Mouse (Mus musculus): ENCODE measurements around the gene Pik3cg. TPM values are rescaled to one million over a fixed set of nuclear protein-coding genes. Genes with fewer than 3 reads are reported as not detected.

The Pik3cg gene
- polyA plus RNA-seq, 1 experiment = 0.03 TPM

DNA sequence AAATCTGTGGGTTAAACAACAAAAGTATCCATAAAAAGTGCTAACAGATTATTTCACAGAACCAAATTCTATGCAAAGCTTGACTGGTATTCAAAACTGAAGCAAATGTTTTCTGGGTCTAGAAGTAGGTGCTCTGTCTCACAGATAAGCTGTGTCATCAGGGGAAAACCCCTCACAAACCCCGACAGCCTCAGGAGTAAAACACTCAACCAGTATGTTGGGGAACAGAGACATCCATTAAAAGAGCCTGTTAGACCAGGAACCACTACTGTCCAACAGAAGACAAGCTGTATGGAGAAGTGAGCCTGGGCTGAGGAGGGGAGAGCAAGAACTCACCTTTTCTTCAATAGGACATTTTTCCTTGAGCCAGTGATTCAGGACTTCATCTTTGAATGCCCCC is 14.1 kb downstream of the Pik3cg start:
- Histone ChIP-seq H3K36me3 (ENCODE audit: control insufficient read depth) (peaks cover 3% of the 10 kb centered on the region; the same call in 1 of the 2 replicates), H3K4me1 (ENCODE audit: control insufficient read depth) (peaks cover 3% of the 10 kb centered on the region), H3K4me3 (replicated peaks) (no peak overlapping the region), H3K27me3 (ENCODE audit: control insufficient read depth) (no peaks in the 10 kb centered on the region), H3K9me3 (ENCODE audit: control insufficient read depth, low read length) (no peaks in the 10 kb centered on the region)
- TF ChIP-seq GATA1 (IDR thresholded peaks at IDR 0.05; ENCODE audit: low read length) = no peak
- TF ChIP-seq TAL1 (IDR thresholded peaks at IDR 0.05; ENCODE audit: low read length) = no peak

DNA sequence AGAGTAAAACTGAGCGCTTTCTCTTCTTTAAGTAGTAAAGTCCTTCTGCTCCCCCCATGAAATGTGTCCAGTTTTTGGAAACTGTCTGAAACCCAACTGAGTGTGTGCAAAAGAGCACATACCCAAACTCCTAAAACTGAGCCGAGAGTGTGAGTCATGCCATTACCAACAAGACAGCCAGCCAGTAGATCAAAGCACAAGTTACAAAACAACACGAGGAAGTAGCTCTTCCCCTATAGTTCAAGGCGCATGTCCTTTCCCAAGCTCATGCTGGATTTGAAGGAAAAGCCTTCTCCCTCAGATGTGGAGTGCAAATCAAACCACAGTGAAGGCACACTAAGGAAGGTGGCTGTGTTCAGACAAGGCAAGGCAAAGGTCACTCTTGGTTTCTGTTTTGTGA is 17.5 kb downstream of the Pik3cg start:
- TF ChIP-seq TAL1 (IDR thresholded peaks at IDR 0.05; ENCODE audit: low read length) = no peak
- TF ChIP-seq GATA1 (IDR thresholded peaks at IDR 0.05; ENCODE audit: low read length) = no peak
- Histone ChIP-seq H3K9me3 (ENCODE audit: control insufficient read depth, low read length) (no peaks in the 10 kb centered on the region), H3K4me3 (replicated peaks) (no peak overlapping the region), H3K36me3 (ENCODE audit: control insufficient read depth) (peaks cover 3% of the 10 kb centered on the region; the same call in 1 of the 2 replicates), H3K4me1 (ENCODE audit: control insufficient read depth) (peaks cover 9% of the 10 kb centered on the region), H3K27me3 (ENCODE audit: control insufficient read depth) (no peaks in the 10 kb centered on the region)

DNA sequence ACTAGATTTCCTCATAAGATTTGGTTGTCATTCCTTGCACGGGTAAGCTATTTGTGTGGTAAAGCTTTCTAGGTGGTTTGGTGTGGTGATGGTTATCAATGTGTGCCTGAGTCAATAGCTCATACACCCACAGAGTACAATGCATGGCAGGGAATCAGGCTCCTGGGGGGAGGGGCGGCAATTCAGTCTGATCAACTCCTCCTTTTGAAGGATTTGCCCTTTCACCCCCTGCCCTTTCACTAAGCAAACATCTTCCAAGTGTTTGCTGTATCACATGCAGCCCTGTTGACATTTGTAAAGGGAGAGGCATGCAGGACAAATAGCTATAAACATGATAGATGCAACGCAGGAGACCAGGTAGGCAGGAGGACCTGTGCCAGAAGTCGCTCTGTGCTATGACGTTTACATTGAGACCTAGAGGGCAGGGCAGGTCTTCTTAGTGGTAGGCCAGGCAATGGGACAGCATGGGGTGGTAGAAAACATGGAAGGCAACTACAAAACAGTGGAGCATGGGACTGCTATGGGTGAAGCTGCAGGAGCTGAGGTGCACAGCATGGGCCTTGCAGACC is 20.7 kb downstream of the Pik3cg start:
- no peak for TF ChIP-seq GATA1 (IDR thresholded peaks at IDR 0.05; ENCODE audit: low read length)
- no peak for TF ChIP-seq TAL1 (IDR thresholded peaks at IDR 0.05; ENCODE audit: low read length)
- Histone ChIP-seq H3K9me3 (ENCODE audit: control insufficient read depth, low read length) (no peaks in the 10 kb centered on the region), H3K27me3 (ENCODE audit: control insufficient read depth) (no peaks in the 10 kb centered on the region), H3K4me1 (ENCODE audit: control insufficient read depth) (peaks cover 9% of the 10 kb centered on the region), H3K4me3 (replicated peaks) (no peak overlapping the region), H3K36me3 (ENCODE audit: control insufficient read depth) (no peaks in the 10 kb centered on the region)

DNA sequence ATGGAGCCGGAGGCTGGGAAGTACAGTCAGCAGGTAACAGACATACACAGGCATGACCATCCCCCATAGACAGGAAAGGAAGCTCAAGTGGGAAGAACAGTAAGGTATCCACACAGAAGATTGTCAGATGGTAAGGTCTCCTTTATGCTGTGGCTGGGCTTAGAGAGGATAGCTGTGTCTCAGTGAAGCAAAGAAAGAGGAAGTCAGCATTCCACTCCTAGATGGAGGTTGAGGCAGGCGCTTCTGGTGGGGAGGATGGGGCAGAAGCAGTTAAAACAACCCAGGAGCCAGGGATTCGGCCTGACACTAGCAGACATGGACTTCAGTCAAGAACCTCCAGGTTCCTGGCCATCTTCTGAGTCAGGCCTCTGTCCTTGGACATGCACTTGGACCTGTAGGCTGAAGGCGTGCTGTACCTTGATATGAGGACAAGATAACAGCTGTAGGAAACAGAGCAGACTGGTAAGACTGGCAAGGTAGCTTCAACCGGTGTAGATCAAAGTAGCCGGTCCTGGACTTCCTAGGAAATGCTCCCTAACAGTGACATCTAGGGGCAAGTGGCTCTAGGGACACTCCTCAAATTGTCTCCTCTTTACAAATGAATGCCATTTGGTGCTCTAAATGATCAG is 21.7 kb downstream of the Pik3cg start:
- Histone ChIP-seq H3K4me3 (replicated peaks) (no peak overlapping the region), H3K9me3 (ENCODE audit: control insufficient read depth, low read length) (no peaks in the 10 kb centered on the region), H3K36me3 (ENCODE audit: control insufficient read depth) (no peaks in the 10 kb centered on the region), H3K4me1 (ENCODE audit: control insufficient read depth) (peaks cover 9% of the 10 kb centered on the region), H3K27me3 (ENCODE audit: control insufficient read depth) (no peaks in the 10 kb centered on the region)
- TF ChIP-seq TAL1 (IDR thresholded peaks at IDR 0.05; ENCODE audit: low read length) = no peak

DNA sequence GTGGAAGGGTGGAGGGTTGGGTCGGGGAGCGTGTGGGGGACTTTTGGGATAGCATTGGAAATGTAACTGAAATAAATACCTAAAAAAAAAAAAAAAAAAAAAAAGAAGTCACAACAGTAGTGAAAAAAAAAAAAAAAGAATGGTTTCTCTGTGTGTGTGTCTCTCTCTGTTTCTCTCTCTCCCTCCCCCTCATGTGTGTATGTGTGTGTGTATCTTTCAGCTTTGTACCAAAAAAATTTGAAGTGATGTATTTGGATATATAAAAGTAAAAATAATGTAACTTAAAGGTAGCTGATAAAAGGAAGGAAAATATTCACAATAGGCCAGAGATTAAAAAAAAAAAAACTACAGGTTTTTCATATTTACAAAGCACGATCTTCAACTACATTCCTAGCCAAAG is 23.6 kb downstream of the Pik3cg start:
- Histone ChIP-seq H3K4me3 (replicated peaks) (no peak overlapping the region), H3K27me3 (ENCODE audit: control insufficient read depth) (no peaks in the 10 kb centered on the region), H3K4me1 (ENCODE audit: control insufficient read depth) (peaks cover 9% of the 10 kb centered on the region), H3K36me3 (ENCODE audit: control insufficient read depth) (no peaks in the 10 kb centered on the region), H3K9me3 (ENCODE audit: control insufficient read depth, low read length) (no peaks in the 10 kb centered on the region)
- TF ChIP-seq TAL1 (IDR thresholded peaks at IDR 0.05; ENCODE audit: low read length) (no peak), GATA1 (IDR thresholded peaks at IDR 0.05; ENCODE audit: low read length) (no peak)

DNA sequence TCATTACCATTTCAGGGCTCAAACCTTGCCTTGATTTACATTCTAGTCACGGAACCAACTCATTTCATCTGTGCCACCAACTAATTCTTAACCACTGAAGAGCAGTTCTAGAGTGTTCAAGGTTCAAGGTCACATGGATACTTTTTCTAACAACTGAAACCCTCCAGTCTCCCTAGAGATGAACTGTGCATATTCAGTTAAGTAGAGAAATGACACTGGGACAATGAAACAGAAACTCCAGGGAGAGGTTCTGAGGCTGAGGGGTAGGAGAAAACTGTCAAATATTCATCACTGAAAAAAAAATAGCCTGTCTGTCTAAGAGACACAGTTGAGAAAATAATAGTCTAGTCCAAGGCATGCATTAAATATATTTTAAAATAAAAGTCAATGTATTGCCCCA is 24.9 kb downstream of the Pik3cg start:
- H3K4me1 ChIP-seq (ENCODE audit: control insufficient read depth) = peaks cover 9% of the 10 kb centered on the region

DNA sequence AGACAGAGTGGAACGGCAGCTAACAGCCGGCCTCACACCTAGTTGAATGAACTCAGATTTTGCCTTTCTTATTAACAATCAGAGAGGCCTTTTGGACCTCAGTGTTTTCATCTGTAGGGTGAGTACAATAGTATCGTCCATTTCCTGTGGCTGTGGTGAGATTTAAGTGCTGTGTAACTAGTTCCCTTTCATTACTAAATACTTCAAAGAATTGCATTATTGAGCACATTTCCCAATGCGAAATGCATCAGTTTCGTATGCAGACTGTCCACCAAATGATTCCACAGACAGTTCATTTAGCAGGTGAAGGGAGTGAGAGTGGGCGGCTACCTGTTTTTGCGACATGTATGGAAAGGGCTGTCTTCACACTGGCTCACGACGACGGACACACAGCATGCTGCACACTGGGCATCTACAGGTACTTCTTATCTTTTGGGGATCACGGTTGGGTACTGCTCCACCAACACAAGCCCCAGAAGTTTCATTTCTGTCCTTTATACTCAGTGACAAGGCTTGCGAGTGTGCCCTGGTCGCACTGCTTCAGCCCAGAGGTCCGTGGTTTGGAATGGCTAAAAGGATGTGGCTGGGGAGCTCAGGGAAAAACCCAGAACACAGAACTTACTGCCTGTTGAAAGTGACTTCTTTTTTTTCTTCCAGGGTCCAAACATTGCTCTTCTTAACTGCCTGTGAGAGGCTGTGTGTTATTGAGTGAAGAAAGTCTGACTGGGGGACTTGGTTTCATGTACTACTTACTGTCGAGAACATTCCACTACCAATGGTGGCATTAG is 25.6 kb downstream of the Pik3cg start:
- no peak for TF ChIP-seq TAL1 (IDR thresholded peaks at IDR 0.05; ENCODE audit: low read length)
- TF ChIP-seq GATA1 (IDR thresholded peaks at IDR 0.05; ENCODE audit: low read length) = no peak
- Histone ChIP-seq H3K4me3 (replicated peaks) (no peak overlapping the region), H3K4me1 (ENCODE audit: control insufficient read depth) (peaks cover 3% of the 10 kb centered on the region), H3K27me3 (ENCODE audit: control insufficient read depth) (no peaks in the 10 kb centered on the region), H3K9me3 (ENCODE audit: control insufficient read depth, low read length) (no peaks in the 10 kb centered on the region), H3K36me3 (ENCODE audit: control insufficient read depth) (no peaks in the 10 kb centered on the region)

More for the DNA sequence above, 24.9 kb downstream of the Pik3cg start:
- no peaks in the 10 kb centered on the region for H3K27me3 ChIP-seq (ENCODE audit: control insufficient read depth)
- H3K4me3 ChIP-seq (replicated peaks) = no peak overlapping the region
- no peak for TF ChIP-seq TAL1 (IDR thresholded peaks at IDR 0.05; ENCODE audit: low read length)
- TF ChIP-seq GATA1 (IDR thresholded peaks at IDR 0.05; ENCODE audit: low read length) = no peak
- no peaks in the 10 kb centered on the region for H3K36me3 ChIP-seq (ENCODE audit: control insufficient read depth)
- H3K9me3 ChIP-seq (ENCODE audit: control insufficient read depth, low read length) = no peaks in the 10 kb centered on the region

DNA sequence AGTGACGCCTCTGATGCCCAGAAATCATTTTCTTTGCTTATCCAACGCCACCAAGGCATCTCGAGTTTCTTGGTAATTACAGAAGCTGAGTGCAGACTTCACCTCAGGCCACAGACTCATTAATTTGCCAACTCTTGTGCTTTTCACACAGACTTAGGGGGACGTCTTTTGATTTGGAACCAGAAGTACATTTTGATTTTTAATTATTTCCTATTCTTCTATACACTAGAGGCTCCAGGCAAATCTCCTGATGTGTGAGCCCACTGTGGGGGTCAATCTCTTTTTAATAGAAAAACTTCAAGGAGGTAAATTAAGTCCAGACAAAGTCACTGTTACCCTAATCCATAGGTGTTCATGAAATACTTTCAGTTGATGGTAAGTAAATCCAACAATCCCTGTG is 26.6 kb downstream of the Pik3cg start:
- Histone ChIP-seq H3K36me3 (ENCODE audit: control insufficient read depth) (no peaks in the 10 kb centered on the region), H3K9me3 (ENCODE audit: control insufficient read depth, low read length) (no peaks in the 10 kb centered on the region), H3K27me3 (ENCODE audit: control insufficient read depth) (no peaks in the 10 kb centered on the region), H3K4me3 (replicated peaks) (no peak overlapping the region), H3K4me1 (ENCODE audit: control insufficient read depth) (no peaks in the 10 kb centered on the region; the same call in 1 of the 2 replicates)
- no peak for TF ChIP-seq GATA1 (IDR thresholded peaks at IDR 0.05; ENCODE audit: low read length)

DNA sequence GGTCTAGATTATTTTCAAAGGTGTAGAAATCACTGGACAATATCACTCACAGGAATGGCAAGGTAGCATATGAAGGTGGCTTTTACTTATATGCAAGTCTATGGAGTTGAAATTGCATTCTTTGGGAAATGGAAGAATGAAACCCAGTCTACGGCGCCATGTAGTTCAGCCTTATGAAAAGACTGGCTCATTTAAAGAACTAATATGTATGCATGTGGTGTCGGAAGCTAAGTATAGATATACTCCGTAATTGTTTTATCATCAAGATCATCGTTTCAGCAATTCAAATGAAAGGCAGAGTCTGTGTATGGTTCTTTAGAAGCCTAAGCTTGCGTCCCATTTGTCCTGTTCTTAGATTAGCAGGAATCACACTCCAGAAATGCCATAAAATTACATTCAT is 34.0 kb downstream of the Pik3cg start:
- no peaks in the 10 kb centered on the region for H3K36me3 ChIP-seq (ENCODE audit: control insufficient read depth)
- no peak overlapping the region for H3K4me3 ChIP-seq (replicated peaks)

More for the DNA sequence above, 34.0 kb downstream of the Pik3cg start:
- Histone ChIP-seq H3K4me1 (ENCODE audit: control insufficient read depth) (no peaks in the 10 kb centered on the region), H3K27me3 (ENCODE audit: control insufficient read depth) (no peaks in the 10 kb centered on the region), H3K9me3 (ENCODE audit: control insufficient read depth, low read length) (no peaks in the 10 kb centered on the region)
- TF ChIP-seq GATA1 (IDR thresholded peaks at IDR 0.05; ENCODE audit: low read length) = no peak
- TF ChIP-seq TAL1 (IDR thresholded peaks at IDR 0.05; ENCODE audit: low read length) = no peak
